Mouse (Mus musculus) midbrain, embryonic 13.5 days (tissue): ENCODE measurements around the gene Krt82. TPM values are rescaled to one million over a fixed set of nuclear protein-coding genes. Genes with fewer than 3 reads are reported as not detected.
"Not testable (repeated sequence)": the region's sequence is repeated elsewhere in the genome, so short reads cannot be mapped to it uniquely, and the experiment has no call there.

Experiments
- ATAC-seq: fragments of 200-750 bp; cut with Nextera tagmentation; 2 replicates; pipeline ENCODE4 v1.8.0; 2017; ENCODE audit warnings: mild to moderate bottlenecking, moderate TSS enrichment, moderate library complexity
- H3K27ac ChIP-seq: fragments of 300-500 bp; sonication (generic); 2 replicates; pipeline ENCODE4 v1.5.1; 2015; ENCODE audit warnings: inconsistent platforms, mild to moderate bottlenecking, moderate library complexity
- H3K27me3 ChIP-seq: fragments of 300-500 bp; sonication (generic); 2 replicates; pipeline ENCODE4 v1.6.1; 2015; ENCODE audit warnings: mild to moderate bottlenecking, inconsistent platforms
- H3K36me3 ChIP-seq: fragments of 300-500 bp; sonication (generic); 2 replicates; pipeline ENCODE4 v1.6.1; 2015; ENCODE audit warnings: mild to moderate bottlenecking, inconsistent platforms
- H3K4me1 ChIP-seq: fragments of 300-500 bp; sonication (generic); replicated peaks from 2 replicates; pipeline ENCODE4 v1.6.1; 2015; ENCODE audit warnings: inconsistent platforms
- H3K4me2 ChIP-seq: fragments of 300-500 bp; sonication (generic); replicated peaks from 2 replicates; pipeline ENCODE4 v1.6.1; 2015; ENCODE audit warnings: moderate library complexity, mild to moderate bottlenecking, inconsistent platforms
- H3K4me3 ChIP-seq: fragments of 300-500 bp; sonication (generic); replicated peaks from 2 replicates; pipeline ENCODE4 v1.5.1; 2015; ENCODE audit warnings: mild to moderate bottlenecking, inconsistent platforms
- H3K9ac ChIP-seq: fragments of 300-500 bp; sonication (generic); replicated peaks from 2 replicates; pipeline ENCODE4 v1.6.1; 2015; ENCODE audit warnings: mild to moderate bottlenecking, inconsistent platforms
- H3K9me3 ChIP-seq: fragments of 300-500 bp; sonication (generic); 2 replicates; pipeline ENCODE4 v1.6.1; 2016; ENCODE audit warnings: mild to moderate bottlenecking, inconsistent platforms
- WGBS: fragments of 180-500 bp; shearing (Covaris S2); methylation state at CpG from one replicate; pipeline ENCODE4 v1.1.7; 2015; 5-methylcytosine and 5-hydroxymethylcytosine counted together
- polyA plus RNA-seq: library from polyadenylated mRNA; unstranded; fragments of >200 nt; fragmentation: Nextera tagmentation; extraction: Ambion mirVana; gene quantifications from 2 replicates; pipeline ENCODE4 v1.2.1, GENCODE M21; 2015

The Krt82 gene
- polyA plus RNA-seq, 1 experiment from 2014 or later, result not detected

DNA sequence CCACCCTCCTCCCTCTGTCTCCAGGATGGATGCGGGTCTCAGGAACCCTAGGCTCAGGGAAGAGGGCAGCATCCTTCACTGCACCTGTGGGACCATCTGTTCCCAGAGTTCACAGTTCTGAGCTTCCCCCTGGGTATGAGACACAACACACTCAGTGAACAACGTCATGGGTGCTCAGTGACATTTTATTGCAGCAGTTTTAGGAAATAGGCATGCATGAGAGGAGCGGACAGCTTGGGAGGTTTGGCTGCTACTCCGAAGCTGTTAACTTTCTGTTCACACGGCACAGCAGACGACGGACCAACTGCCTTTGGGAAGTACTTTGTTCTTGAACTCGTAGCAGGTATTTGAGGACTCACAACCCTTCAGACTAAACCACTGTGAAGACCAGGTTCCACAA lies 1.7 kb upstream of the Krt82 start:
- Histone ChIP-seq H3K9ac (no peak overlapping the region), H3K9me3 (no peaks in the 10 kb centered on the region), H3K4me3 (no peak overlapping the region), H3K27ac (no peak overlapping the region), H3K4me2 (no peak overlapping the region), H3K27me3 (peaks cover 11% of the 10 kb centered on the region; the same call in 1 of the 2 replicates), H3K36me3 (no peaks in the 10 kb centered on the region), H3K4me1 (peaks cover 10% of the 10 kb centered on the region)
- no peak for ATAC-seq
- 87% methylated on average over 8 of the region's 8 CpGs for WGBS

- H3K9ac ChIP-seq, result no peak overlapping the region
- no peaks in the 10 kb centered on the region for H3K36me3 ChIP-seq
- ATAC-seq, result no peak
- no peaks in the 10 kb centered on the region for H3K4me1 ChIP-seq
- H3K4me3 ChIP-seq, result no peak overlapping the region
- no peak overlapping the region for H3K4me2 ChIP-seq
- H3K27ac ChIP-seq, result no peak overlapping the region
- H3K27me3 ChIP-seq, result no peaks in the 10 kb centered on the region
- 62% methylated on average over 3 of the region's 3 CpGs for WGBS
- no peaks in the 10 kb centered on the region for H3K9me3 ChIP-seq
Measured at GRCm38 (mm10) chr15:101544478-101544877, 6.0 kb downstream of the Krt82 start.

- Histone ChIP-seq H3K9me3 (no peaks in the 10 kb centered on the region), H3K4me3 (no peak overlapping the region), H3K36me3 (no peaks in the 10 kb centered on the region), H3K9ac (no peak overlapping the region), H3K4me2 (no peak overlapping the region), H3K27ac (no peak overlapping the region), H3K4me1 (no peaks in the 10 kb centered on the region), H3K27me3 (no peaks in the 10 kb centered on the region)
- WGBS, result 68% methylated on average over 9 of the region's 9 CpGs
- ATAC-seq, result no peak
Measured at GRCm38 (mm10) chr15:101542543-101542942, 7.9 kb downstream of the Krt82 start.

DNA sequence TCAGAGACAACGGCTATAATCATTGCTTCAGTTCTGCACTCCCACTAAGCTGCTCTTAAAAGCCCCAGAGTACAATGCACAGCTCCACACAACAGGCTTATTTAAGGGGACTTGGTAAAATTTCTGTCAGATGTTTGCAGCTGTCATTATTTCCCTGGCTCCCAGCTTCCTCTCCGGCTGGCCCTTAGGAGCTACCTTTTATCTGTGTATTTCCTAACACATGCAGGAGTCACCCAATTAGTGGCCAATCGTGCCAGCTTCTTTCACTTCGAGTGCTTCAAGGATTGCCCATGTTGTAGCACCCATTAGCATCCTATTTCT lies 11.9 kb downstream of the Krt82 start:
- 68% methylated on average over 4 of the region's 4 CpGs for WGBS
- no peak overlapping the region for H3K4me3 ChIP-seq
- H3K4me2 ChIP-seq, result no peak overlapping the region
- ATAC-seq, result no peak
- no peaks in the 10 kb centered on the region for H3K27me3 ChIP-seq
- H3K4me1 ChIP-seq, result 0 out of 2 replicates have a peak, but pooled peaks cover 5% of the 10 kb centered on the region
- no peak overlapping the region for H3K27ac ChIP-seq
- no peak overlapping the region for H3K9ac ChIP-seq
- H3K9me3 ChIP-seq, result no peaks in the 10 kb centered on the region
- H3K36me3 ChIP-seq, result no peaks in the 10 kb centered on the region

DNA sequence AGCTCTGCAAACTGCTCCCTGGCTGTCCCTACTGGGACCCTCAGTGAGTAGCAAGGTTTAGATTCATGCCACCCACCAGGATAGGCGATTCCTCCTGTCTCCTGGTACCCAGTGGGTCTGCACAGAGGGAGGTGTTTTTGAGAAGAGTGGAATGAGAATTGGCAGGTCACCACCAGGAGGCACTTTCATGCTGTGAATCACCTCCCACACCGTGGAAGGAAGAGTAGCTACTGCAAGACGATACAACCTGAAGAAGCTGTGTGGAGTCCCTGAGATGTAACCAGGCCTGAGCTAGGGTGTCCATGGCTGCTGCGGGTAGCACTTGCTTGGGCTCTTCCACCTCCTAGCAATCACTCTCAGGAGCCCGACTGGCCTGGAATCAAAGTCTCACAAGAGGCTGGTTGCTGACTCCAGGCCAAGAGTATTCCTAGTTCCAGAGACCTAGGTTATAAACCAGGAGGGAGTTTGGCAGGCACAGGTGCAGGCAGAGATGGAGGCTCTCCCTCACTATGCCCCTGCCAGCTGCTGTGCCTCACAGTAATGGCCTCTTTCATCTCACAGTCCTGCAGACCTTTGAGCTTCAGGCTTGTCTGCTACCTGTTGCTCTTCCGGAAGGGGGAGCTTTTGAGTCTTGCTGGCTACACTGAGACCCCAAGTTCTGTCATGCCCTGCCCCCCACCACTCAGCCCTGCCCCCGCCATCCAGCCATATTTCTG lies 12.4 kb downstream of the Krt82 start:
- Histone ChIP-seq H3K27ac (no peak overlapping the region), H3K27me3 (no peaks in the 10 kb centered on the region), H3K9ac (no peak overlapping the region), H3K4me1 (0 out of 2 replicates have a peak, but pooled peaks cover 5% of the 10 kb centered on the region), H3K4me3 (no peak overlapping the region), H3K9me3 (no peaks in the 10 kb centered on the region), H3K36me3 (no peaks in the 10 kb centered on the region), H3K4me2 (no peak overlapping the region)
- ATAC-seq, result no peak
- WGBS, result 49% methylated on average over 7 of the region's 7 CpGs

DNA sequence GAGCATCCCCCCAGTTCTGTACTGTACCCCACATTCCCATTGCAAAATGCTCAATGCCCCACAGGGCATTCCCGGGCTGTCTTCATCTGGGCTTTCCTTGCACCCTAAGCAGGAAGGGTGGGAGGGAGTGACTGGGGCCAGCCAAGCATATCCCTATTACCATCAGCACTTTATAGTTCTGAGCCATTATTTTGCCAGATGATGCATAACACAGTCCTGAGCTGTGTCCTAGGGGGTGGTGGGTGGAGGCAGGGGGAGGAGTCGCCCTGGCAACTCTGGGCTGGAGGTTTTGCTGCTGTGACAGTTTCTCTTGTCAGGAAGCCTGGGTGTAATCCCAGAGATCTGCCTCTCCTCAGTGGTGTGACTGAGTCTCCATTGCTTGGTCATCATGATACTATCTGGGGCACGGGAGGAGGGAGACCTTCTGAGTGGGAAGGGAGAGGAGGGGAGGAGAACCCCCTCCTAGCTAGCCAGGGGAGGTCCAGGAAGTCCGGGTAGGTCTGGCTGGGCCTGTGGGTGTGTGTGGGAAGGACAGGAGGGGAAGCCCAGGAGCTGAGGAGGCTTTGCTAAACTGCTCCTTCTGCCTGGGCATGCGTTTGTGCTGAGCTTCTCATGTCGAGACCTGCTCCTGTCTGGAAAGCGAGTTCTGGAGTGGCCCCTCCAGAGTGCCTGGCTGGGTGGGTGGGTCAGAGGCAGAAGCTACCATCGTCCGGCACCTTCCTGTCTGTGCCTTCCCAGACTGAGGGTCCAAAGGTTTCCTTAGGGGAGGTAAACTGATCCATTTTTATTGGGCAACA lies 14.2 kb downstream of the Krt82 start:
- no peak overlapping the region for H3K9ac ChIP-seq
- no peak overlapping the region for H3K27ac ChIP-seq
- H3K9me3 ChIP-seq, result no peaks in the 10 kb centered on the region
- ATAC-seq, result no peak
- no peak overlapping the region for H3K4me2 ChIP-seq
- 67% methylated on average over 9 of the region's 9 CpGs for WGBS
- no peaks in the 10 kb centered on the region for H3K36me3 ChIP-seq
- H3K4me3 ChIP-seq, result no peak overlapping the region
- 0 out of 2 replicates have a peak, but pooled peaks cover 5% of the 10 kb centered on the region for H3K4me1 ChIP-seq
- no peaks in the 10 kb centered on the region for H3K27me3 ChIP-seq

- Histone ChIP-seq H3K27ac (no peak within 1 kb of the TSS), H3K4me2 (no peak within 1 kb of the TSS), H3K9me3 (no peaks in the 10 kb centered on the region), H3K9ac (no peak within 1 kb of the TSS), H3K4me1 (0 out of 2 replicates have a peak, but pooled peaks cover 5% of the 10 kb centered on the region), H3K4me3 (no peak within 1 kb of the TSS), H3K36me3 (no peaks in the 10 kb centered on the region), H3K27me3 (no peaks in the 10 kb centered on the region)
- WGBS, result 85% methylated on average over 7 of the region's 7 CpGs
- no peak for ATAC-seq
Measured at GRCm38 (mm10) chr15:101532720-101533119, 17.7 kb downstream of the Krt82 start, which contains the start of gene Krt84. Gene Krt84 (minus strand): TSS chr15:101532820.

GRCm38 (mm10) chr15:101522556-101523232 lies 27.8 kb downstream of the Krt82 start:
- 83% methylated on average over 4 of the region's 4 CpGs for WGBS
- no peak overlapping the region for H3K4me3 ChIP-seq
- no peaks in the 10 kb centered on the region for H3K36me3 ChIP-seq
- no peaks in the 10 kb centered on the region for H3K4me1 ChIP-seq
- 0 out of 2 replicates have a peak, but pooled peaks cover 6% of the 10 kb centered on the region for H3K27me3 ChIP-seq
- H3K9me3 ChIP-seq, result no peaks in the 10 kb centered on the region
- no peak overlapping the region for H3K9ac ChIP-seq
- no peak for ATAC-seq
- no peak overlapping the region for H3K4me2 ChIP-seq
- H3K27ac ChIP-seq, result no peak overlapping the region

DNA sequence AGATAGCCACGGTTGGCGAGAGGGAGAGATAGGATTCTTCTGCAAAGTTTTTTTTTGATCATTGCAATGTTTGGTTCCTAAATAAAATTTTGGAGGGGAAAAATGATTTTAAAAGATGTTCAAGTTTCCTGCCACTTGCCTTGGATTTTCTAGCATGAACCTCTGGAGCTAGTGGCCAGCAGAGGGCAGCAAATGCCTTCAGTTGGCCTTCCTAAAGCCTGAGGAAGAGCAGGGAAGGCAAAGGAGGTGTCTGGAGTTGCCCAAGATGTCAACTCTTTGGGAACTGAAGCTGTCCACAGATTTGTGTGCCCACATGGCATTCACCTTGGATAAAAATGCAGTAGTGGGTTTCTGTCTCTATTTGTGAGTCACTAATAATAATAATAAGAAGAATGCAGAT lies 30.7 kb downstream of the Krt82 start:
- Histone ChIP-seq H3K4me2 (no peak overlapping the region), H3K36me3 (no peaks in the 10 kb centered on the region), H3K4me3 (no peak overlapping the region), H3K4me1 (no peaks in the 10 kb centered on the region), H3K9me3 (no peaks in the 10 kb centered on the region), H3K27ac (no peak overlapping the region), H3K9ac (no peak overlapping the region), H3K27me3 (0 out of 2 replicates have a peak, but pooled peaks cover 6% of the 10 kb centered on the region)
- 8% methylated on average over 2 of the region's 2 CpGs for WGBS
- ATAC-seq, result no peak

DNA sequence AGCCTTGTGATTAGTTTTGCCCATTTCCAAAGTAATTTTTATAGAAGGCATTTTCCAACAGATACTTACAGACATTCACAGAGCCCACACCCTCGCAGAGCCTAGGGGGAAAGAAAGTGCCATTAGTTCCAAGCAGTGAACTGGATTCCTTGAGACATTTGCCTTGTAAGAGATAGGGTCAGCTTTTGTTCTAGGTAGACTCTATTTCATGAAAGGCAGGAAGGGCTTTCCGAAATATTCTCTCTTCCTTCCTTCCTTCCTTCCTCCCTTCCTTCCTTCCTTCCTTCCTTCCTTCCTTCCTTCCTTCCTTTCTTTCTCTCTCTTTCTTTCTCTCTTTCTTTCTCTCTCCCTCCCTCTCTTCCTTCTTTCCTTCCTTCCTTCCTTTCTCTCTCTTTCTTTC lies 33.3 kb downstream of the Krt82 start, which contains the start of gene Gm49425:
Gm49425 (minus strand) TSS at position 101 of the 400 bp plus-strand sequence.
- not testable (repeated sequence) for H3K9ac ChIP-seq, H3K27me3 ChIP-seq, H3K4me3 ChIP-seq, H3K4me1 ChIP-seq, H3K27ac ChIP-seq, ATAC-seq, H3K9me3 ChIP-seq, H3K4me2 ChIP-seq, H3K36me3 ChIP-seq
- 78% methylated on average over 2 of the region's 2 CpGs for WGBS

- Histone ChIP-seq H3K4me3 (no peak overlapping the region), H3K9me3 (no peaks in the 10 kb centered on the region), H3K9ac (no peak overlapping the region), H3K36me3 (no peaks in the 10 kb centered on the region), H3K27ac (no peak overlapping the region), H3K27me3 (no peaks in the 10 kb centered on the region), H3K4me2 (no peak overlapping the region), H3K4me1 (no peaks in the 10 kb centered on the region)
- ATAC-seq, result no peak
- 87% methylated on average over 9 of the region's 9 CpGs for WGBS
Measured at GRCm38 (mm10) chr15:101508247-101508646, 42.2 kb downstream of the Krt82 start.
